Mouse (Mus musculus) thymus, adult 2 months (tissue): Measurements from ENCODE around the gene BC049730. TPM values are rescaled to one million over a fixed set of nuclear protein-coding genes. Genes with fewer than 3 reads are reported as not detected.

Experiments used
- DNase-seq: peaks from one replicate; pipeline ENCODE4 v3.0.0; 2021
- H3K27ac ChIP-seq: fragments of 200-500 bp; 2 replicates; pipeline ENCODE4 v1.5.1; 2012; ENCODE audit warnings: low read length, control low read depth; ENCODE audit not compliant: control insufficient read depth, insufficient read depth
- H3K27me3 ChIP-seq: fragments of 200-500 bp; 2 replicates; pipeline ENCODE4 v1.6.1; 2012; ENCODE audit warnings: mild to moderate bottlenecking, low read length, moderate library complexity, mixed read lengths; ENCODE audit not compliant: control insufficient read depth, insufficient read depth
- H3K36me3 ChIP-seq: fragments of 200-500 bp; 2 replicates; pipeline ENCODE4 v1.6.1; 2012; ENCODE audit warnings: mild to moderate bottlenecking, low read length, moderate library complexity; ENCODE audit not compliant: control insufficient read depth, insufficient read depth
- H3K4me1 ChIP-seq: fragments of 200-500 bp; replicated peaks from 2 replicates; pipeline ENCODE4 v1.6.1; 2012; ENCODE audit warnings: low read length; ENCODE audit not compliant: control insufficient read depth, insufficient read depth
- H3K4me3 ChIP-seq: fragments of 200-500 bp; 2 replicates; pipeline ENCODE4 v1.5.1; 2012; ENCODE audit warnings: mild to moderate bottlenecking, low read length, control low read depth, moderate library complexity; ENCODE audit not compliant: control insufficient read depth, insufficient read depth
- CTCF ChIP-seq: fragments of 200-500 bp; IDR thresholded peaks from 2 replicates; pipeline ENCODE4 v1.5.1; 2012; ENCODE audit warnings: mild to moderate bottlenecking, control low read depth, low read length, moderate library complexity, borderline replicate concordance; ENCODE audit not compliant: control insufficient read depth, poor library complexity, insufficient read depth; ENCODE audit errors: extremely low read depth
- POLR2A ChIP-seq: fragments of 200-500 bp; IDR thresholded peaks from 2 replicates; pipeline ENCODE4 v1.6.1; 2012; ENCODE audit warnings: mild to moderate bottlenecking, low read length, control low read depth, moderate library complexity; ENCODE audit not compliant: control insufficient read depth, poor library complexity, insufficient read depth; ENCODE audit errors: extremely low read depth
- WGBS: fragments of 180-500 bp; shearing (Covaris S2); methylation state at CpG from one replicate; pipeline ENCODE4 v1.1.7; 2018; 5-methylcytosine and 5-hydroxymethylcytosine counted together
- polyA plus RNA-seq: library from polyadenylated mRNA; depleted of rRNA; stranded (reverse); fragments of >200 nt; gene quantifications from 2 replicates; pipeline ENCODE4 v1.2.3, GENCODE M21; 2012

BC049730 gene
- polyA plus RNA-seq, 1 experiment: not detected

DNA sequence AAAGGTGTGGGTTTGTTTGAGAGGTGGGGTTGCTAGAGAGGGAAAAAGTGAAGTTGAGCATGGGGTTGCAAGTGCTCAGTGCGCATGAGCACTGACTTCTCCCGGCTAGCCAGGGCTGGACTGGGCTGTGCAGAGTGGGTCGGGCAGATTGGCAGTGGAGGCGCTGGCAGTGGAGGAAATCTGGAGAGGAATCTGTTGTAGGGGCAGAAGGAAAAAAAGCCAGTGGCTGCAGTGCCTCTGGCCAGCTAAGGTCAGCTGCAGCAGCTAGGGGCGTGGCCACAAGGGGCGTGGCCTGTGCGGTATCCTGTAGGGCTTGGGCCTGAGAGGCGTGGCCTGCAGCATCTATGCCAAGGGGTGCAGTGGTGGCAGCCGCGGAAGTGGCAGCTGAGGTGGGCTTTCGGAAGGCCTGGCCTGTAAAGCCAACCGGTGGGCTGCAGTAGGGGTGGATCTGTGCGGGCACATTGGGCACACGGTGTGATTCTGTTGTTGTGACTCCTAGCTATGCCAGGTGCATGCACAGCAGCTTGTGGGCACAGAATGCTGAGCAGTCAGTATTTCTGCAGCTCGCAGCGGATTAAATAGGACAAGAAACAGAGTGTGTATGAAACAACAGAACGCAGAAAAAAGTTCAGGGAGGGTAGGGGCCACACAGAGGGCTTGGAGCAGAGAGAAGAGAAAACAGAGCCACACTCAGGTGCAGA lies 27.1 kb downstream of the BC049730 start:
- TF ChIP-seq POLR2A (no peak), CTCF (no peak)
- no peak overlapping the region for H3K27ac ChIP-seq
- no peak overlapping the region for H3K4me3 ChIP-seq
- peak; percentile 10 for DNase-seq
- H3K4me1 ChIP-seq: peaks cover 4% of the 10 kb centered on the region; the same call in 1 of the 2 replicates
- H3K27me3 ChIP-seq: no peaks in the 10 kb centered on the region
- no peaks in the 10 kb centered on the region for H3K36me3 ChIP-seq
- WGBS: 14% methylated on average over 17 of the region's 17 CpGs

DNA sequence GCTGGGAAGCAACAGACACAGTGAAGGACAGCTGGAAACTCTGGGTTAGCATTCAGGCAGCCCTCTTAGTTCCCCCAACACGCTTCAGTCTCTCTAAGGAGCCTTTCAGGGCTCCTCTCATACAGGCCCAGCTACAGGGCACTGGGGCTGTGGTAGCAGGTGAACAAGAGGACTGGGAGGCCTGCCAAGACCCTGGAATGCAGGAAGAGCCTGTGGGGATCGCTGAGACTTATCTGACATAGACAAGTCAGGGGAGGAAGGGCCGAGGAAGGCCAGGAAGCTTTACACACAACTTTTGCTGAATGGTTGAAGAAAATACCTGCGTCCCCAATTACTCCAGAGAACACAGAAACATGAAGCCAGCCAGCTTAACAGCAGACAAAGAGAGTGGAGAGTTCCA lies 41.7 kb downstream of the BC049730 start:
- TF ChIP-seq CTCF: no peak
- no peak for TF ChIP-seq POLR2A
- H3K27ac ChIP-seq: no peak overlapping the region

DNA sequence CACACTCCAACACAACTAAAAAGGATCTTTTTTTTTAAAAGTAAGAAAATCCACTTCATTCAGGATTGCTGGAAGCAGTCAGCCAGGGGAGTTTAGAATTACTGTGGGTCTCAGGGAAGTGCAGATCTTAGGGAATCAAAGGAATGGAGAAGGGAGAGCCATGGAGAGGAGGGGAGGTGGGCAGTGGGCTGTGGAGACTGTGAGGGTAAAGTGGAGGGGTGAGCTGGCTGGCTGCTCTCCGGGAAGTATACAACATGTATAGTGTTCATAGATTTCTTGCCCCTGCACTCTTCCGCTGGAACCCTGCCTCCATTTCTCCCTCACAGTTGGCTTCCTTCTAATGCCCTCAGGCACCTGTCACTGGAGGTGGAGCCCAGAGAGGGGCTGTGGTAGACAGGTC lies 42.6 kb downstream of the BC049730 start:
- Histone ChIP-seq H3K4me1 (no peaks in the 10 kb centered on the region), H3K36me3 (no peaks in the 10 kb centered on the region), H3K27me3 (no peaks in the 10 kb centered on the region), H3K27ac (no peak overlapping the region), H3K4me3 (no peak overlapping the region)
- 93% methylated on average over 2 of the region's 2 CpGs for WGBS
- TF ChIP-seq POLR2A (no peak), CTCF (no peak)
- no peak for DNase-seq

More for the DNA sequence above, 41.7 kb downstream of the BC049730 start:
- no peak overlapping the region for H3K4me3 ChIP-seq
- DNase-seq: no peak
- 58% methylated on average over 4 of the region's 4 CpGs for whole genome bisulfite sequencing
- no peaks in the 10 kb centered on the region for H3K36me3 ChIP-seq
- no peaks in the 10 kb centered on the region for H3K4me1 ChIP-seq
- H3K27me3 ChIP-seq: no peaks in the 10 kb centered on the region

DNA sequence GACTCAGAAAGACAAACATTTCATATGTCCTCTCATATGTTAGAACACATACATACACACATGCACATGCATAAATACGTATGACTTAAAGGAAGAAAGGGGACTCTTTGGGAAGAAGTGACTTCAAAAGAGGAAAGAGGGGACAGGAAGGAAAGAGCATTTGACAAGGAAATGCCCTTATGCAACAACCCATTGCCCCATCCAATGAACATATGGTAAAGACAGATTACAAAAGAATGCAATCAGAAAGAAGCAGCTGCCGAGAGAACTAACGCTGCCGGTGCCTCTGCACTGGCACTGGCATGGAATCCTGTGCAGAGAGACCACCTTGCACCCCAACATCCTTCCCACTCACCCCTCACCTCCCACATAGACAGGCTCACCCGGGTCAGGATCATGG lies 44.4 kb downstream of the BC049730 start:
- no peaks in the 10 kb centered on the region for H3K4me1 ChIP-seq
- H3K27me3 ChIP-seq: no peaks in the 10 kb centered on the region
- H3K4me3 ChIP-seq: no peak overlapping the region
- no peak for DNase-seq
- H3K27ac ChIP-seq: no peak overlapping the region
- WGBS: 67% methylated on average over 5 of the region's 5 CpGs
- TF ChIP-seq POLR2A: no peak
- no peak for TF ChIP-seq CTCF
- H3K36me3 ChIP-seq: no peaks in the 10 kb centered on the region

DNA sequence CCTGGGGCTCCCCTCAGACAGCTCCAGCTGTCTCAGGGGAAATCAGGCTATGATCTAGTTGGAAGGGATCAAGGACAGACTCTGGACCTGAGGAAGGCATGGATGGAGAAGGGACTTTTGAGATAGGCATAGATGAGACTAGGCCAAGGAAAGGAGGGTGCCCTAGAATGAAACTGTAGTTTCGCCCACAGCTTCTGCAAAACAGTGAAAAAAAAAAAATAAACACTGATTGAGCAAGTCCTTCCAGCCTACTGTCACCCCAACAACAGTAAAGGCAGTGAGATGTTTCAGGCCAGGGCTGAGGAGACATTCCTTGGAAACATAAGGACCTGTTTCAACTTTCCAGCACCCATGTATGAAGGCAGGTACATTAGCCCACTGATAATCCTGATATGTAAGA lies 49.5 kb downstream of the BC049730 start:
- H3K27ac ChIP-seq: no peak overlapping the region

DNA sequence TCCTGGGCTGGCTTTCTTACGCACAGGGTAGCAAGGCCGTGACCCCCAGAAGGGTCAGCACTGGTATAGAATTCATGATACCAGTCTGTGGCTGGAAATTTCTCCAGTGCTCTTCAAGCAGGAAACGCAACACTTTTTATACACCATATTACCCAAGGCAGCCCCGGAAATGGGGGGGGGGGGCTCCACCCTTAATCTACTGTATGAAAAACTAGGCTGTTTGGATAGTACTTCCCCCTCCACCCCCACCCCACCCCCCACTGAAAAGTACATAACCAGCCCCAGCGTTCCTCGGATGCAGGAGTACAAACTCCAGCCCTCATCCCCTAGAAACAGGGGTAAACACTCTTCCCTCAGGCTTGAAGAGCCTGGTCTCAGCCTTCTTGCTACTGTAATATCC lies 51.2 kb downstream of the BC049730 start, which contains the start of gene Cd177:
Gene Cd177 (minus strand): TSS at position 101 of the 400 bp plus-strand sequence.
- H3K4me3 ChIP-seq: no peak within 1 kb of the TSS
- WGBS: 90% methylated on average over 6 of the region's 6 CpGs
- TF ChIP-seq POLR2A (no peak), CTCF (no peak)
- H3K27ac ChIP-seq: no peak within 1 kb of the TSS
- no peak for DNase-seq
- H3K4me1 ChIP-seq: no peaks in the 10 kb centered on the region
- H3K27me3 ChIP-seq: no peaks in the 10 kb centered on the region
- H3K36me3 ChIP-seq: no peaks in the 10 kb centered on the region

More for the DNA sequence above, 49.5 kb downstream of the BC049730 start:
- no peaks in the 10 kb centered on the region for H3K4me1 ChIP-seq
- no peak overlapping the region for H3K4me3 ChIP-seq
- no peak for DNase-seq
- no peaks in the 10 kb centered on the region for H3K27me3 ChIP-seq
- H3K36me3 ChIP-seq: no peaks in the 10 kb centered on the region
- TF ChIP-seq POLR2A (no peak), CTCF (no peak)
- WGBS: 67% methylated on average over 1 of the region's 1 CpGs
